Mouse (Mus musculus) gastrocnemius, postnatal 4 days (tissue): ENCODE measurements around the gene Grwd1. TPM values are rescaled to one million over a fixed set of nuclear protein-coding genes. Genes with fewer than 3 reads are reported as not detected.
A peak's percentile ranks its signal among the peaks of the same experiment; 100 is the strongest.
"Not testable (repeated sequence)": the region's sequence is repeated elsewhere in the genome, so short reads cannot be mapped to it uniquely, and the experiment has no call there.

Experiments
- DNase-seq, 2 experiments: peaks; one replicate each; pipeline ENCODE4 v3.0.0; 2021 to 2022; ENCODE audit warnings: low spot score in 2 of 2, mixed read lengths in 2 of 2
- long read RNA-seq, 2 experiments: library from polyadenylated mRNA; stranded (forward); transcript quantifications; one replicate each; pipeline ENCODE4 v2.0.0; 2021
- total RNA-seq, 2 experiments: library from RNA; stranded (reverse); gene quantifications; 2 replicates each; pipeline ENCODE4 v1.2.3; 2021

Grwd1 gene
- 10 to 100 TPM; 17.4 to 18.0 TPM for total RNA-seq
- long read RNA-seq, experiment 1, transcript Grwd1-201 (7 exons, 1,898 nt) = major isoform, 51 of 55 reads
- long read RNA-seq, experiment 1, partial matches to known transcripts = 1 of 55 reads
- long read RNA-seq, experiment 1, other reads (novel, unspliced or antisense) = 1 of 55 reads
- long read RNA-seq, experiment 2, transcript Grwd1-201 (7 exons, 1,898 nt) = major isoform, 59 of 65 reads
- long read RNA-seq, experiment 2, partial matches to known transcripts = 3 of 65 reads
- long read RNA-seq, experiment 2, other reads (novel, unspliced or antisense) = 0 of 65 reads

DNA sequence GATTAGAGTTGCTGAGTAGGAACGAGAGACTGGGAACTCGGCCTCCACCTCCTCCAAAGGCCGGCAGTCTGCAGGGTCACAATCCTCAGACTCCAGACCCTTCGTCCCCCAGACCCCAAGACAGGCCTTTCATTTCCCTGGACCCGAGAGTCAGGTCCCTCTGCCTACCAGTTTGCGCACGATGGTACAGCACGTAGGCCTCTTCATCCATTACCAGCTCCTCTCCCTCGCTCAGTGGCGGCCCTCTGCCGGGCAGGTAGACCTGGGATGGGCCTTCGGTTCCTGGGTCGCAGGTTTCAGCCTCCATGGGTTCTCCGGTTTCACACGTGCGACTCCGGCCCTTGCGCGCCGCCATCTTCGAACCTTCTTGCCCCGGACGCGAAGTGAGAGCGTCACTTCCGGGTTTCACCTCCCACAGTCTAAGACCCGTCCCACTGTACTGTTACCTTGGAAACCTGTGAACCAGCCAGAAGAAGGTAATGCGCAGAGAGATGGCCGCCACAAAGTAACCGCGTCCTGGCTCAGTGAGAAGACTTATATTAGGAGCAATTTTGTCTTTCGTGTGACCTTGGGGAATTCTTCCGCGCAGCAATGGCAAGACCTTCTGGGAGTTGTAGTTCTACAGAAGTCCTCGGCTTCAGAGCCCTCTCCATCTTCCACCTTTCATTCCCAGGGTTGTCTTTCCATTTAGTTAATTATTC, at the start of gene Grwd1:
Gene Grwd1 (minus strand): TSS at position 518 of the 701 bp plus-strand sequence.
- DNase-seq = peak in 1 of 2 experiments; percentile 83

- DNase-seq = no peak
These were observed 49.8 kb upstream of the Grwd1 start for GRCm38 (mm10) chr7:45880531-45880930.

DNA sequence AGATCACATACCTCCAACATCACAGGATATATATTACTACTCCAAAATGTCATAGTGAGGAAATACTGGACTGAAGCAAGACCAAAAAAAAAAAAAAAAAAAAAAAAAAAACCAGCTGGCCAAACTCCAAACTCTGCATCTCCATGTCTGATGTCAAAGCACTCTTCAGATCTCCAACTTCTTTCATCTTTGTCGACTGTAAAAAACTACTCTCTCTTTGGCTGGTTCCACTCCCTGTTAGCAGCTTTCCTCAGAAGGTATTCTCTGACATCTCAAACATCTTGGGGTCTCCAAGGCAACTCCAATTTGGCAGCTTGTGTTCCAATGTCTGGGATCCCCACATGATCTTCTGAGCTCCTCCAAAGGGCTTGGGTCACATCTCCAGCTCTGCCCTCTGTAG, 47.5 kb upstream of the Grwd1 start, which contains the start of gene Grin2d:
Gene Grin2d (minus strand): TSS at position 101 of the 400 bp plus-strand sequence.
- not testable (repeated sequence) for DNase-seq

- DNase-seq = no peak
These were observed 46.2 kb upstream of the Grwd1 start for GRCm38 (mm10) chr7:45876895-45877294.

DNA sequence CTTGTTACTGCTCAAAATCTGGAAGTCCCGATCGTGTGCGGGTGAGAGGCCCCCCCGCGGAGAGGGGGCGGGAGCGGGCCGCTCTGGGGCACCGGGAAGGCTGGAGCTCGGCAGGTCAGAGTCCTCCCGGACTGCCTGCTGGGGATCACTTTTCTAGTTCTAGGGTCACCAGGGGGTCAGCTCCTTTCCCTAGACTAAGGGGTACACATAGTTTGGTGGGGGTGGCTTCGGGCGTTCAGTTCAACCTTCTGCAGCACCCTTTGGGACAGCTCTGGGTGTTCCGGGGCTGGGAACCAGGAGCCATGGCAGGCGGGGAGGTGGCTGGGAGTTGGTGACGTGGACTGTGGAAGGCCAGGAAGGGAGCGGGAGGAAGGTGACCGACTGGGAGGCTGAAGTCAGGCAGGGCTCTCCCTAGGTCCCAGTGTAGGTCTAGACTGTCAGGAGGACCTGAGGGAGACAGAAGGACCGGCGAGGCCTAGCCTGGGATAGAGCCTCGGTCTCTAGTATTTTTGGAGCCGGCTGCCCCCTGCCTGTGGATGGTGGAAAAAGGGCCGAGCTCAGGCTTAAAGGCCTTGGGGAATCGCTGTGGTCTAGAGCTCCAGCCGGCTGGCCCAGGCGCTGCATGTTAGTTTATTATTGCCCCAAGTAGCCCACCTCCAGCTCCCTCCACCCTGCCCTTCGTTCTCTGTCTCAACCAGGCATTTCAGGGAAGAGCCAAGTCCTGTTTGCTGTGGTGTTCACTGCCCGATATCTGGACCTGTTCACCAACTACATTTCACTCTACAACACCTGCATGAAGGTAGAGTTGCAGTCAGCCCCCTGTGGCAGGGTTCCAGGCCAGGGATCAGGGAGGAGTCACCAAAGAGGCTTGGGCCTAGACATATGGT, 42.6 kb upstream of the Grwd1 start:
- DNase-seq = peak in 1 of 2 experiments; percentile 56

GRCm38 (mm10) chr7:45872624-45873023, 41.9 kb upstream of the Grwd1 start, which contains the start of gene Kdelr1:
Kdelr1 (plus strand) TSS chr7:45872772.
- DNase-seq = peak; percentile 80 to 86

DNA sequence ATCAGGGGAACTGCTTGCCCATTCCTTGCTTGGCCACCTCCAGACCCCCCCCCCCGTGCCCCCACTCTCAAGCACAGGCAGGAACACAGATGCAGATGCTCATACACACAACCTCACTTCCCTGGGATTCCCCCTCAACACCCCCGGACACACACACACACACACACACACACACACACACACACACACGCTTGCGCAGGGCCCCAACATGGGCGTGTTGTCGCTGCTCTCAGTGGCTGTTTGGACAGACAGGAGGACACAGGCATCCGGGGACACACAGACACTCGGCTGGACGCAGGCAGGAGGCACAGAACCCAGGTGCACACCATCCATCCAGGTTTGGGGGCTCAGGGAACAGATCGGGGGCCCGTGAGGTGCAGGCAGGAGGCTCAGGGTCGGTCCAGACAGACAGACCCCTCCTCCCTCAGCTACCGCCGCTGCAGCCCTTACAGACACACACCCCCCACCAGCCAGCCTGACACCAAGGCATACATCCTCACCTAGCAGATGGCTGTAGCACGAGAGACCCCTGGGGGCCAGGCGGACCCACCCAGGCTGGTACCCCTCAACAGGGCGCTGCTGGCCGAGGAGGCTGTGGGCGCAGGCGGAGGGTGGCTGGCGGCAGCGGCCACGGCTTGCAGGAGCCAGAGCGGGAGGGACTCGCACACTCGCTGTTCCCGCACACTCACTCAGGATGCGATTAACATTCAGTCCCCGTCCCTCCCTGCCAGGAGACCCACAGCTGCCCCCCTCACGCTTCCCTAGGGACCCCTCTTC, 39.7 kb upstream of the Grwd1 start:
- no peak for DNase-seq

DNA sequence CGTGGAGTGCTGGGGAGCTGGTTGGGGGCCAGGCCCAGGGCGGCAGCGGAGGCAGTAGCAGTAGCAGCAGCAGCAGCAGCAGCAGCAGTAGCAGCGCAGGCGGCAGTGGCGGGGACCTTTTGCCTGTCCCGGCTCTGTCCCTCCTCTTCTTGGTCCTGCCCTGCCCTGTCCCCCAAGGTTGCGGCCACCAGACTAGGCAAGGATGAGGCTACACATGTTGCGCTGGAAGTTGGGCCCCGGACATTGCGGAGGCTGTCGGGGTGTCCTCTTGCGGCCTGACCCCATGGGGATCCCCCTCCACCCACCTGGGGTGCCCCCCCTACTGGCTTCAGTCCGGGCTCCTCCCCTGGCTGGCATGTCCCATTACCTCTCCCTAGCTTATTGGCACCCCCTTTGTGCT, 39.0 kb upstream of the Grwd1 start:
- DNase-seq = no peak

- no peak for DNase-seq
These were observed 38.4 kb upstream of the Grwd1 start for GRCm38 (mm10) chr7:45869107-45869670.

- no peak for DNase-seq
These were observed 37.1 kb upstream of the Grwd1 start for GRCm38 (mm10) chr7:45867871-45868270.

DNA sequence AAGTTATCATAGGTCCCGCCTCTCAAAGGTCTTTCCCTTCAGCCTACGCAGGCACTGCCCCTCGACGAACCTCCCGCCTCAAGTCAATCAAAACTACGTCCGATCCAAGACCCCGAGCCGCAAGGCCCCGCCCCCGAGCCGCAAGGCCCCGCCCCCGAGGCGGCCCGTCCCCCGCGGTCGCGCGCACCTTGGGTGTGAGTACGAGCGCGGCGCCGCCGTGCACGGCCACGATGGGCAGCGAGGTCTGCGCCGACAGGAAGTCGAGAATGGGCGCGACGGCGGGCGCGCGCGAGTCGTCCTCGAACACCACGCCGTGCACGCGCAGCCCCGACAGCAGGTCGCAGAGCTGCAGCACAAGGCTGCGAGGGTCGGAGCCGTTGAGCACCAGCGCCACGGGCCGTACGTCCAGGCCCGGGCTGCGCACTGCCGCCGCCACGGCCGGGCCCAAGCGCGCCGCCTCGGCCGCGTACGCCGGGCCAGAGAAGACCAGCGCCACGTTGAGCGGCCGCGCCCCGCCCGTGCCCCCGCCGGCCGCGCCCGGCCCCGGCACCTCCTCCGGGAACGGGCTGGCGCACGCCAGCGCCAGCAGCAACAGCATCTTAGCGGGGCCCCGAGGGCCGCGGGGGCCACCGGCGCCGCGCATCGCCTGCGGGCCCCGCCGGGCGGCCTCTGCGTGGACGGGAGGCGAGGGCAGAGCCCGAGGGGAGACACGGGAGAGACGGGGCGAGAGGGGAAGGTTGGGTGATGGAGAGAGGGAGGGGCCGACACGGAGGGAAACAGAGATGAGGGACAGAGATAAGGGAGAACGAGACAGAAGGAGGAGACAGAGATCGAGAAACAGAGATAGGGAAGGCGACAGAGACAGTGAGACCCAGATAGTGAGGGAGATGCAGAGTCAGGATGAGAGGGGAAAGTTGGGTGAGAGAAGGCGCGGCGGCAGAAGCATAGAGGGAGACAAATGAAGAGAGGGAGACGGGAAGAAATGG, 35.5 kb upstream of the Grwd1 start:
- peak; percentile 91 to 95 for DNase-seq

DNA sequence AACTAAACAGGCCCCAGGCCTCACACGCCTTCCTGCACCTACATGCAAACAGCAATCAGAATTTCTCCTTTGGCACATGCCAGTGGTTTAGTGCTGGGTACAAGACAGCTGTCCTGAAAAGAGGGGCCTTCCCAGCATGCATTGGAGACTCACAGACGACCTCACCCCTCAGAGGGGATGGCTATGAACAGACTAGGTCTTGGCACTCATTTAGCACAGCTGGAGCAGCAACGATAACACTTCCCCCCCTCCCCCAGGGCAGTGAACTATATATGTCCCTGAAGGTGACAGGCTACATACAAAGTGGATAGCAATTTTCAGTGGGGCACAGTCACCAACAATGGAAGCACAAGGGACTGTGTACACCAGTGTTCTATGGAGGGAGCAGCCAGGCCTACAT, 33.7 kb upstream of the Grwd1 start:
- DNase-seq = no peak

DNA sequence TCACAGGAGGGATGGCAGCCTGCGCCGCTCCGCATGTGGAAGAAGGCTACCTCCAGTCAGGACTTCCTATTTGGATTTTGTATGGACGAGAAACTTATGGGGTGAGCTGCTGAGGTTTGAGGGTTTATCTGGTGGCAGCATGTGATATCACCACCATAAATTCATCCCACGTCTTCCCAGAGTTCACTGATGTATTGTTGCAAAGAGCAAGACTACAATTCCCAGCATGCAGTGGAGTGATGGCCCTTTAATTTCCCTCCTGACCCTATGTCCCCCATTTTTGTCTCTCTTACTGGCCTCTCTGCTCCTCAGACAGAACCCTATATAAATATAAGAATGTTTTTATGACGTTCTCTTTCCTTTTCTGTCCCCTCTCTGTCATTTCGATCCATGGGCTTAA, 32.1 kb upstream of the Grwd1 start:
- DNase-seq = no peak

DNA sequence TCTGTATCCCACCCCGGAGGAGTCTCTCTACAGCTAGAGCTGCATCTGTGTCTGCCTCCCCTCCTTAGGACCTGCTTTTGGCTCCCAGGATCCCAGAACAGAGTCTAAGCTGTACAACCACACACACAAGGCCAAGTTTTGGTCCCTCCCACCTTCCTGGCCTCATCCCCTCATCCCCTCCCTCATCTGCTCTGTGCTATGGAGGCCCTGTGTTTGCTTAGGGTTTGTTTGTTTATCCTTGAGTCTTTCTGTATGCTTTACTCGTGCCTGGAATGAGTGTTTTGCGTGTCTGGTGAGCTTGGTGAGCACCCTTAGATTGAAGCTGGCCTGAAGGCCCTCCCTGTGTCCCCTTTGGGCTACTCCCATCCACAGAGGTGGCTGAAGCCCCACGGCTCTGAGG, 28.3 kb upstream of the Grwd1 start:
- no peak for DNase-seq

- no peak for DNase-seq
These were observed 26.5 kb upstream of the Grwd1 start for GRCm38 (mm10) chr7:45856950-45857901.

GRCm38 (mm10) chr7:45853089-45853488, 22.3 kb upstream of the Grwd1 start:
- no peak for DNase-seq

DNA sequence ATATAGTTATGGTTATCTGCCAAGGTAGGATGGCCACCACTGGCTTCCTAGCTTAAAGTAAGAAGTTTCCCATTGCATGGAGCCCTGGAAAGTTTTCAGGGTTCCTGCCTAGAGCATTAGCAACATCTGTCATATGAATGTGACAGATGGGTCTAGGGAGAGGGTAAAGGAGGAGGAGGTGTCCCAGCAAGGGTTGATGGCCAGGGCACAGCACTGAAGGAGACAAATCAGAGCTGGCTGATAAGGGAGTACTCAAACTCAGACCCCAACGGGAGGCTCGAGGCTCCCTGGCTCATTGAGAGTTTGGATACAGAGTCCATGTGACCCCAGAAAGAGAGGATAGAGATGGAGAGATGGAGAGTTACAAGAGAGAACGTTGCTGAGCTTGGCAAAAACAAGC, 19.9 kb upstream of the Grwd1 start:
- DNase-seq = no peak

DNA sequence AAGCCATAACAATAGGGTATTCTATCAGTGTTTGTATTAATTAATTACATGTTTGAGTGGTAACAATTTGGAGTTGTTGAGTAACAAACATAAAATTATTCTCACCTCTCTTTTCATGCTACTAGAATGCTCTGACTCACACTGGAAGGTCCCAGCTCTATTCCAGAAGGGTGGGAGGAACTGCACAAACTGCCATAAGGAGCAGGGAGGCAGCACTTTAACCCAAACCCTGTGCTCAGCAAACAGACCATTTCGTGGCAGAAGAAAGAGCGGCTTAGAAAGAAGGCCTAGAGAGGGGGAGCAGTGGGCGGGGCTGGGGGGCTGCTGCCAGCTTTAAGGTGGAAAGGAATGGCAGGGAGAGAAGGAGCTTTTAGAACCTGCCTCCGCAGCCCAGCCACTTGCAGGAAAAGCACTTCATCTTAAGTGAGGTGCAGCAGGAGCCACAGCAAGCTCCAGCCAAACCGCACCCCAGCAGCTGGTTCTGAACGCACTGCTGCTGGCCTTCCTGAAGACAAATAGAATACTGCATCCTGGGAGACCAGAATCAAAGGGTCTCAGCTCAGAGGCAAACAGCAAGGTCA, 17.8 kb upstream of the Grwd1 start:
- DNase-seq = no peak
